Mouse (Mus musculus): ENCODE data around the gene Rflnb.

- TF ChIP-seq EP300 (IDR thresholded peaks at IDR 0.05; ENCODE audit: low read depth) = no peak
- no peak for TF ChIP-seq CTCF (IDR thresholded peaks at IDR 0.05; ENCODE audit: low read depth)
These were observed 36.8 kb upstream of the Rflnb start for GRCm38 (mm10) chr11:76064411-76064810.
